Mouse (Mus musculus): ENCODE measurements around the gene Adcy3. TPM values are rescaled to one million over a fixed set of nuclear protein-coding genes. Genes with fewer than 3 reads are reported as not detected.
A peak's percentile ranks its signal among the peaks of the same experiment; 100 is the strongest.

Adcy3 gene
- polyA plus RNA-seq, 1 experiment: 0.85 TPM

GRCm38 (mm10) chr12:4202206-4202605 lies 69.3 kb downstream of the Adcy3 start:
- no peak for TF ChIP-seq REST (IDR thresholded peaks at IDR 0.05; ENCODE audit: insufficient read depth, insufficient read length)
- no peak for TF ChIP-seq TCF12 (IDR thresholded peaks at IDR 0.05; ENCODE audit: insufficient read depth, poor library complexity, severe bottlenecking)
- no peak for TF ChIP-seq TCF3 (IDR thresholded peaks at IDR 0.05; ENCODE audit: insufficient read length, low read depth)
- no peak for TF ChIP-seq MYOD1 (IDR thresholded peaks at IDR 0.05; ENCODE audit: control insufficient read depth in 1 of 3, insufficient read length in 2 of 3, low read depth in 2 of 3)
- TF ChIP-seq SRF (IDR thresholded peaks at IDR 0.05; ENCODE audit: control insufficient read depth, insufficient read length, low read depth): no peak
- TF ChIP-seq MAX (IDR thresholded peaks at IDR 0.05; ENCODE audit: low read depth): no peak
- no peak for TF ChIP-seq CEBPB (IDR thresholded peaks at IDR 0.05; ENCODE audit: insufficient read depth, poor library complexity, severe bottlenecking)
- TF ChIP-seq E2F4 (IDR thresholded peaks at IDR 0.05; ENCODE audit: insufficient read depth): no peak
- TF ChIP-seq POLR2AphosphoS2 (IDR thresholded peaks at IDR 0.05; ENCODE audit: insufficient read length, low read depth): no peak
- no peak for TF ChIP-seq POLR2A (IDR thresholded peaks at IDR 0.05; ENCODE audit: insufficient read length, low read depth)
- TF ChIP-seq USF1 (IDR thresholded peaks at IDR 0.05; ENCODE audit: low read depth): no peak
- no peak for TF ChIP-seq MYOG (IDR thresholded peaks at IDR 0.05; ENCODE audit: control insufficient read depth in 1 of 3, insufficient read depth in 1 of 3, insufficient read length in 2 of 3, low read depth in 2 of 3)
- Histone ChIP-seq H3ac (ENCODE audit: control insufficient read depth, insufficient read length) (no peak overlapping the region), H3K27me3 (ENCODE audit: control insufficient read depth, insufficient read depth, insufficient read length) (no peaks in the 10 kb centered on the region), H3K36me3 (ENCODE audit: control insufficient read depth, insufficient read depth) (no peaks in the 10 kb centered on the region), H3K4me2 (ENCODE audit: low read depth) (no peak overlapping the region), H3K4me3 (no peak overlapping the region), H3K79me2 (ENCODE audit: control insufficient read depth, insufficient read depth) (no peaks in the 10 kb centered on the region)

DNA sequence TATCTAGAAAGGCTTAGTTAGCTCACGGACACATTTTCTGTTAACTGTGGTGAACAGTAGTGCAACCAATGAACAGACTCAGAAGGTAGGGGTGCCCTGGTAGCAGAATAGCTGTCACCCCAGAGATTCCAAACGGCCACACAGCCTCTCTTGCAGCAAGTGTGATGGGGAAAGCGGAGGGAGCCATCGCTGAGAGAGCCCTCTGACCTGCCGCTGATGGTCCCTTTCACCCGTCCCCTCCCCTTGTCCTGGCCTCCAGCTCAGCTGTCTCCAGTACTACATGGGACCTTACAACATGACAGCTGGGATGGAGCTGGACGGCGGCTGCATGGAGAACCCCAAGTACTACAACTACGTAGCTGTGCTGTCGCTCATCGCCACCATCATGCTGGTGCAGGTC lies 73.2 kb downstream of the Adcy3 start:
- no peaks in the 10 kb centered on the region for H3K36me3 ChIP-seq (ENCODE audit: control insufficient read depth, insufficient read depth)
- no peak overlapping the region for H3K4me3 ChIP-seq
- H3K4me2 ChIP-seq (ENCODE audit: low read depth): no peak overlapping the region
- no peaks in the 10 kb centered on the region for H3K79me2 ChIP-seq (ENCODE audit: control insufficient read depth, insufficient read depth)
- TF ChIP-seq REST (IDR thresholded peaks at IDR 0.05; ENCODE audit: insufficient read depth, insufficient read length) (no peak), MYOG (IDR thresholded peaks at IDR 0.05; ENCODE audit: control insufficient read depth in 1 of 3, insufficient read depth in 1 of 3, insufficient read length in 2 of 3, low read depth in 2 of 3) (peak in 1 of 3 experiments; percentile 3)
- no peaks in the 10 kb centered on the region for H3K27me3 ChIP-seq (ENCODE audit: control insufficient read depth, insufficient read depth, insufficient read length)
- no peak overlapping the region for H3ac ChIP-seq (ENCODE audit: control insufficient read depth, insufficient read length)

DNA sequence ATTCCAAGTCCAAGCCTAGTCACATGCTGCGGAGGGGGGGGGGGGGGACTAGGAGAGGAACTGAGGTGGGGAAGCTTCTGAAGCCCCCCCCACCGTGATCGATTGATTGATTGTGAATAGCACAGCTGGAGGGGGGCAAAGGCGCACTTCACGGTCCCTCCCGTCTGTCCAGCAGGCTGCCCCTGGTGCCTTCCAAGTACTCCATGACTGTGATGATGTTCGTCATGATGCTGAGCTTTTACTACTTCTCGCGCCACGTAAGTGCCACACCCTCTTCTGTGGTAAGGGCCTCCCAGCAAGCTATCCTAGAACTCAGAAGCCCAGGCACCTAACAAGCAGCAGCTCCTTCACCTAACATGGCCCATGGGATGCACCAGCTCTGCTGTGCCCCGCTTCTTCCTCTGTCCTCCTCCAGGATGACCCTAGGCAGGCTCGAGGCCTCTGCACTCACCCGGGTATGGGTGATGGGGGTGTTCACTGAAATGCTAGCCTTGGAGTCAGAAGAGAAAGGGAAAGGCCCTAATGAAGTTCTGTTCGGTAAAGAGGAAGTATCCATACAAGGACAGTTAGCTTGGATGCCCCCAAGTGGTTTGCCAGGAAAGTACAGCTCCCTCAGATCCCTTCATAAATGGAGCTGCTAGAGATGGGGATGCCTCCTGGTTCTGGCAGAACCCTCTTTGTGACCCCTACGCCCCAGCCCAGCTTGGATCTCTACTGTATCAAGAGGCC lies 75.7 kb downstream of the Adcy3 start:
- no peaks in the 10 kb centered on the region for H3K36me3 ChIP-seq (ENCODE audit: control insufficient read depth, insufficient read depth)
- no peak overlapping the region for H3ac ChIP-seq (ENCODE audit: control insufficient read depth, insufficient read length)
- H3K79me2 ChIP-seq (ENCODE audit: control insufficient read depth, insufficient read depth): no peaks in the 10 kb centered on the region
- no peak overlapping the region for H3K4me2 ChIP-seq (ENCODE audit: low read depth)
- H3K27me3 ChIP-seq (ENCODE audit: control insufficient read depth, insufficient read depth, insufficient read length): no peaks in the 10 kb centered on the region
- H3K4me3 ChIP-seq: no peak overlapping the region
- no peak for TF ChIP-seq POLR2AphosphoS2 (IDR thresholded peaks at IDR 0.05; ENCODE audit: insufficient read length, low read depth)
- TF ChIP-seq MYOD1 (IDR thresholded peaks at IDR 0.05; ENCODE audit: control insufficient read depth in 1 of 3, insufficient read length in 2 of 3, low read depth in 2 of 3): no peak
- no peak for TF ChIP-seq MYOG (IDR thresholded peaks at IDR 0.05; ENCODE audit: control insufficient read depth in 1 of 3, insufficient read depth in 1 of 3, insufficient read length in 2 of 3, low read depth in 2 of 3)
- no peak for TF ChIP-seq REST (IDR thresholded peaks at IDR 0.05; ENCODE audit: insufficient read depth, insufficient read length)
- TF ChIP-seq CEBPB (IDR thresholded peaks at IDR 0.05; ENCODE audit: insufficient read depth, poor library complexity, severe bottlenecking): no peak
- TF ChIP-seq MAX (IDR thresholded peaks at IDR 0.05; ENCODE audit: low read depth): no peak
- no peak for TF ChIP-seq SRF (IDR thresholded peaks at IDR 0.05; ENCODE audit: control insufficient read depth, insufficient read length, low read depth)
- no peak for TF ChIP-seq POLR2A (IDR thresholded peaks at IDR 0.05; ENCODE audit: insufficient read length, low read depth)
- TF ChIP-seq TCF12 (IDR thresholded peaks at IDR 0.05; ENCODE audit: insufficient read depth, poor library complexity, severe bottlenecking): no peak
- no peak for TF ChIP-seq TCF3 (IDR thresholded peaks at IDR 0.05; ENCODE audit: insufficient read length, low read depth)
- no peak for TF ChIP-seq USF1 (IDR thresholded peaks at IDR 0.05; ENCODE audit: low read depth)
- TF ChIP-seq E2F4 (IDR thresholded peaks at IDR 0.05; ENCODE audit: insufficient read depth): no peak

DNA sequence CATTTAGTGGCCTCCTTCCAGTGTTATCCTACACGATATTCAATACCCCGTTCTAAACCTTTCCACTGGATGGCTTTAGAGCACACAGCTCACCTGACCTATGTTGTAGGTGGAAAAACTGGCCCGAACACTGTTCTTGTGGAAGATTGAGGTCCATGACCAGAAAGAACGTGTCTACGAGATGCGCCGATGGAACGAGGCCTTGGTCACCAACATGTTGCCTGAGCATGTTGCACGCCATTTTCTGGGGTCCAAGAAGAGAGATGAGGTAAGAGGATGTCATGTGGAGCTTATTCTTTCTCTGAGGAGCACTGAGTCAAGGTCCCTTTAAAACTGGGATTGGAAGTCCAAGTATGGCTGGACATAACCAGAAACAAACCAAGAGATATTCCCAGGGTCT lies 76.3 kb downstream of the Adcy3 start:
- TF ChIP-seq TCF12 (IDR thresholded peaks at IDR 0.05; ENCODE audit: insufficient read depth, poor library complexity, severe bottlenecking) (no peak), SRF (IDR thresholded peaks at IDR 0.05; ENCODE audit: control insufficient read depth, insufficient read length, low read depth) (no peak), REST (IDR thresholded peaks at IDR 0.05; ENCODE audit: insufficient read depth, insufficient read length) (no peak), MYOD1 (IDR thresholded peaks at IDR 0.05; ENCODE audit: control insufficient read depth in 1 of 3, insufficient read length in 2 of 3, low read depth in 2 of 3) (no peak), E2F4 (IDR thresholded peaks at IDR 0.05; ENCODE audit: insufficient read depth) (no peak), USF1 (IDR thresholded peaks at IDR 0.05; ENCODE audit: low read depth) (no peak), MYOG (IDR thresholded peaks at IDR 0.05; ENCODE audit: control insufficient read depth in 1 of 3, insufficient read depth in 1 of 3, insufficient read length in 2 of 3, low read depth in 2 of 3) (no peak), CEBPB (IDR thresholded peaks at IDR 0.05; ENCODE audit: insufficient read depth, poor library complexity, severe bottlenecking) (no peak), POLR2AphosphoS2 (IDR thresholded peaks at IDR 0.05; ENCODE audit: insufficient read length, low read depth) (no peak), MAX (IDR thresholded peaks at IDR 0.05; ENCODE audit: low read depth) (no peak), POLR2A (IDR thresholded peaks at IDR 0.05; ENCODE audit: insufficient read length, low read depth) (no peak), TCF3 (IDR thresholded peaks at IDR 0.05; ENCODE audit: insufficient read length, low read depth) (no peak)
- no peak overlapping the region for H3K4me2 ChIP-seq (ENCODE audit: low read depth)
- H3K27me3 ChIP-seq (ENCODE audit: control insufficient read depth, insufficient read depth, insufficient read length): no peaks in the 10 kb centered on the region
- no peaks in the 10 kb centered on the region for H3K79me2 ChIP-seq (ENCODE audit: control insufficient read depth, insufficient read depth)
- no peak overlapping the region for H3ac ChIP-seq (ENCODE audit: control insufficient read depth, insufficient read length)
- no peak overlapping the region for H3K4me3 ChIP-seq
- no peaks in the 10 kb centered on the region for H3K36me3 ChIP-seq (ENCODE audit: control insufficient read depth, insufficient read depth)
